Mouse (Mus musculus): ENCODE results near the gene Asf1a. TPM values are rescaled to one million over a fixed set of nuclear protein-coding genes. Genes with fewer than 3 reads are reported as not detected.

Gene Asf1a
- 5.6 and 6.2 TPM in 2 replicates for polyA plus RNA-seq (2012; rRNA removed)

DNA sequence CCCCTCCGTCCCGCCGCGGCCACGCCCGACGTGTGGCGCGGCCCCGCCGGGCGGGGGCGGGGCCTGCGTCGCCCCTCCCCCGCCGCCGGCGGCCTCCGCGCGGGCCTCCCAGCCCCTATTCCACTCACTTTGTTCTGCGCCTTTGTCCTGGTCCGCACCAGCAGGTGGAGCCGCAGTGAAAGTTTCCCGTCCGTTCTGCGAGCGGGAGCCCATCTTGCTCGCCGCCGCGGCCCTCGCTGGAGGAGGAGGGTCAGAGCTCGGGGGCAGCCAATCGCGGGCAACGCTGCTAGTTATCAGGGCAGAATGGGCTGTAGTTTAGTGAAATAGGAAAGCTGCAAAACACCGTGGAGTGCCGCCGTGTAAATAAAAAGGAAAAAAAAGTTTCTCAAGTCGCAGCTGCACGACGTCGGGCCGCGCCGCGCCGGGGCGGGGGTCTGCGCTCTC lies at the start of gene Asf1a:
Gene Asf1a, plus strand, starts transcription at position 81 of the 444 bp plus-strand sequence.
- DNase-seq: peak; percentile 99
- Histone ChIP-seq H3K27me3 (replicated peaks; ENCODE audit: control insufficient read depth, insufficient read depth, low read length) (no peaks in the 10 kb centered on the region), H3K4me1 (ENCODE audit: control insufficient read depth, insufficient read depth, low read length) (peaks cover 5% of the 10 kb centered on the region; the same call in 1 of the 2 replicates), H3K27ac (ENCODE audit: insufficient read depth, low read depth, low read length) (peak within 1 kb of the TSS; percentile 91), H3K4me3 (ENCODE audit: insufficient read depth, low read depth, low read length) (peak within 1 kb of the TSS; percentile 95), H3K36me3 (ENCODE audit: control insufficient read depth, insufficient read depth, low read length) (no peaks in the 10 kb centered on the region)
- WGBS: under 1% methylated on average over 52 of the region's 52 CpGs
- peak; percentile 68 for TF ChIP-seq CTCF (conservative IDR thresholded peaks at IDR 0.05; ENCODE audit: insufficient read depth, insufficient read length, low read depth, low read length)
- no peak for TF ChIP-seq POLR2A (IDR thresholded peaks at IDR 0.05; ENCODE audit: low read depth, low read length)

- Histone ChIP-seq H3K27ac (ENCODE audit: insufficient read depth, low read depth, low read length) (no peak overlapping the region), H3K27me3 (replicated peaks; ENCODE audit: control insufficient read depth, insufficient read depth, low read length) (no peaks in the 10 kb centered on the region), H3K4me1 (ENCODE audit: control insufficient read depth, insufficient read depth, low read length) (no peaks in the 10 kb centered on the region), H3K36me3 (ENCODE audit: control insufficient read depth, insufficient read depth, low read length) (no peaks in the 10 kb centered on the region), H3K4me3 (ENCODE audit: insufficient read depth, low read depth, low read length) (no peak overlapping the region)
- no peak for TF ChIP-seq POLR2A (IDR thresholded peaks at IDR 0.05; ENCODE audit: low read depth, low read length)
- no peak for TF ChIP-seq CTCF (conservative IDR thresholded peaks at IDR 0.05; ENCODE audit: insufficient read depth, insufficient read length, low read depth, low read length)
- 87% methylated on average over 5 of the region's 5 CpGs for WGBS
- DNase-seq: no peak
Observed at GRCm38 (mm10) chr10:53562001-53562400, 34.6 kb upstream of the Asf1a start.

- Histone ChIP-seq H3K4me1 (ENCODE audit: control insufficient read depth, insufficient read depth, low read length) (no peaks in the 10 kb centered on the region), H3K27ac (ENCODE audit: insufficient read depth, low read depth, low read length) (no peak overlapping the region), H3K27me3 (replicated peaks; ENCODE audit: control insufficient read depth, insufficient read depth, low read length) (no peaks in the 10 kb centered on the region), H3K36me3 (ENCODE audit: control insufficient read depth, insufficient read depth, low read length) (no peaks in the 10 kb centered on the region), H3K4me3 (ENCODE audit: insufficient read depth, low read depth, low read length) (no peak overlapping the region)
- DNase-seq: no peak
- no peak for TF ChIP-seq CTCF (conservative IDR thresholded peaks at IDR 0.05; ENCODE audit: insufficient read depth, insufficient read length, low read depth, low read length)
- TF ChIP-seq POLR2A (IDR thresholded peaks at IDR 0.05; ENCODE audit: low read depth, low read length): no peak
- 93% methylated on average over 2 of the region's 2 CpGs for WGBS
Observed at GRCm38 (mm10) chr10:53565538-53565937, 31.0 kb upstream of the Asf1a start.

DNA sequence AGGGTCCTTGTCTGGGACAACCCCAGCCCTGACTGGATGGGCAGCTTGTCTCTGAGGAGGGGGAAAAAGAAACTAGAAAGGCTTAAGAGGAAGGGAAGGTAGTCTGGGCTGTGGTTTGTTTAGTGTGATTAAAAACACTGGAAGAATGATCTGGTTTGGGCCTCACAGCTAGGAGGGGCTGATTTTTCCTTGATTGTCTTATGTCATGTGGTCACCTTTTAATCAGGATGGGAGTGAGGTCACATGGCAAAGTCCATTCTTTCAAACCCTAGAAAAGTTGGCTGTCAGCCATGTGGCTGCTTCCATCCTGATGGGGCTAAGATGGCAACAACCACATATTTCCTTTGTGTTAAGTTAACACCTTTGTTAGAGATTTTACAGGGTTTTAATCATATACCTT lies 28.0 kb upstream of the Asf1a start:
- TF ChIP-seq POLR2A (IDR thresholded peaks at IDR 0.05; ENCODE audit: low read depth, low read length) (no peak), CTCF (conservative IDR thresholded peaks at IDR 0.05; ENCODE audit: insufficient read depth, insufficient read length, low read depth, low read length) (no peak)
- peak; percentile 29 for DNase-seq
- H3K27ac ChIP-seq (ENCODE audit: insufficient read depth, low read depth, low read length): no peak overlapping the region
- no peaks in the 10 kb centered on the region for H3K36me3 ChIP-seq (ENCODE audit: control insufficient read depth, insufficient read depth, low read length)
- no peaks in the 10 kb centered on the region for H3K4me1 ChIP-seq (ENCODE audit: control insufficient read depth, insufficient read depth, low read length)
- H3K27me3 ChIP-seq (replicated peaks; ENCODE audit: control insufficient read depth, insufficient read depth, low read length): no peaks in the 10 kb centered on the region
- H3K4me3 ChIP-seq (ENCODE audit: insufficient read depth, low read depth, low read length): no peak overlapping the region

DNA sequence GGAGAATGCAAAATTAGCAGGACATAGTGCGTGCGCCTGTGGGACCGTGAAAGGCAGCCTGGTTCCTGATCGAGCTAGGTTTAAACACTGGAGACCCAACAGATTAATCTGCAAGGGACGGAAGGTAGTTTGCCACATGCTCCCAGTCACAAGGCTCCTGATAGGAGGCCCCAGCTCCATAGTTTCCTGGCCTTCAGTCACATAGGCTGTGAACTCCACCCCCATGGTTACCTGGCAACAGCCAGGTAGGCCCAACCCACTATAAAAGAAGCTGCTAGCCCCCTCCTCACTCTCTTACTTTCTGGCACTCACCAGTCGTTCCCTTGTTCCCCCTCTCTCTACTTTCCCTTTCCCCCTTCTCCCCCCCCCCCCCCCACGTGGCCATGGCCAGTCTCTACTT lies 16.4 kb upstream of the Asf1a start:
- no peak for TF ChIP-seq POLR2A (IDR thresholded peaks at IDR 0.05; ENCODE audit: low read depth, low read length)
- TF ChIP-seq CTCF (conservative IDR thresholded peaks at IDR 0.05; ENCODE audit: insufficient read depth, insufficient read length, low read depth, low read length): no peak
- peak; percentile 8 for DNase-seq
- Histone ChIP-seq H3K36me3 (ENCODE audit: control insufficient read depth, insufficient read depth, low read length) (no peaks in the 10 kb centered on the region), H3K4me3 (ENCODE audit: insufficient read depth, low read depth, low read length) (no peak overlapping the region), H3K27ac (ENCODE audit: insufficient read depth, low read depth, low read length) (no peak overlapping the region), H3K4me1 (ENCODE audit: control insufficient read depth, insufficient read depth, low read length) (no peaks in the 10 kb centered on the region), H3K27me3 (replicated peaks; ENCODE audit: control insufficient read depth, insufficient read depth, low read length) (no peaks in the 10 kb centered on the region)
- 46% methylated on average over 7 of the region's 7 CpGs for WGBS

DNA sequence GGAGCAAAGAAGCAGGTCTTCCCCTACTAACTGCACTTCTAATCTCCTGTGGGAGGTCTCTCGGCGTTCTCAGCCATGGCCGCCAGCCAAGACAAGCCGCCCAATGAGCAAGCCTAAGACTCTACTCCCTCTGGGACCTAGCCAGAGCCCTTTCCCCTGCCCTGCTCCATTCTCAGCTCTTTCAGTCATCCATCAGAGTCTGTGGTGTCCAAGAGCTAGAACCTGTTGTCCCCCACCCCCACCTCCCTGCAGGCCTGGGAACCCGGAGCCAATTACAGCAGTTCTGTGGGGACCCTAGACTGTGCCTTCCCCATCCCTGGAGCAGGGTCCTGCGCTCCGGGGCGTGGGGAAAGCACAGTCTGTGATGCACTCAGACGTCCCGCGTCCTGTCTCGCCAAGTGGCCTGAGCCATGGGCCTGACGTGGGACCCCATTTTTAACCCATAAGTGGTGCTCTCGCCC lies 15.9 kb upstream of the Asf1a start:
- 22% methylated on average over 14 of the region's 14 CpGs for WGBS
- Histone ChIP-seq H3K4me1 (ENCODE audit: control insufficient read depth, insufficient read depth, low read length) (no peaks in the 10 kb centered on the region), H3K27ac (ENCODE audit: insufficient read depth, low read depth, low read length) (no peak overlapping the region), H3K36me3 (ENCODE audit: control insufficient read depth, insufficient read depth, low read length) (no peaks in the 10 kb centered on the region), H3K4me3 (ENCODE audit: insufficient read depth, low read depth, low read length) (peak overlapping the region; percentile 31), H3K27me3 (replicated peaks; ENCODE audit: control insufficient read depth, insufficient read depth, low read length) (no peaks in the 10 kb centered on the region)
- DNase-seq: peak; percentile 60
- TF ChIP-seq POLR2A (IDR thresholded peaks at IDR 0.05; ENCODE audit: low read depth, low read length): no peak
- TF ChIP-seq CTCF (conservative IDR thresholded peaks at IDR 0.05; ENCODE audit: insufficient read depth, insufficient read length, low read depth, low read length): no peak

- H3K4me1 ChIP-seq (ENCODE audit: control insufficient read depth, insufficient read depth, low read length): no peaks in the 10 kb centered on the region
- DNase-seq: no peak
- TF ChIP-seq POLR2A (IDR thresholded peaks at IDR 0.05; ENCODE audit: low read depth, low read length): no peak
- no peak for TF ChIP-seq CTCF (conservative IDR thresholded peaks at IDR 0.05; ENCODE audit: insufficient read depth, insufficient read length, low read depth, low read length)
- no peak overlapping the region for H3K27ac ChIP-seq (ENCODE audit: insufficient read depth, low read depth, low read length)
- 36% methylated on average over 12 of the region's 12 CpGs for WGBS
- no peaks in the 10 kb centered on the region for H3K36me3 ChIP-seq (ENCODE audit: control insufficient read depth, insufficient read depth, low read length)
- no peaks in the 10 kb centered on the region for H3K27me3 ChIP-seq (replicated peaks; ENCODE audit: control insufficient read depth, insufficient read depth, low read length)
- H3K4me3 ChIP-seq (ENCODE audit: insufficient read depth, low read depth, low read length): no peak overlapping the region
Observed at GRCm38 (mm10) chr10:53581087-53581486, 15.5 kb upstream of the Asf1a start.
